Mouse (Mus musculus) limb, embryonic 14.5 days (tissue): Measurements from ENCODE around the gene Kdm4b. TPM values are rescaled to one million over a fixed set of nuclear protein-coding genes. Genes with fewer than 3 reads are reported as not detected.
A peak's percentile ranks its signal among the peaks of the same experiment; 100 is the strongest.

Experiments used
- ATAC-seq: fragments of 200-750 bp; cut with Nextera tagmentation; 2 replicates; pipeline ENCODE4 v1.8.0; 2017; ENCODE audit warnings: low read depth, moderate number of reproducible peaks, moderate TSS enrichment; ENCODE audit not compliant: low FRiP score
- DNase-seq: peaks from one replicate; pipeline ENCODE4 v3.0.0-alpha.2; 2015; ENCODE audit warnings: low spot score
- H3K27ac ChIP-seq: fragments of 300-500 bp; sonication (generic); replicated peaks from 2 replicates; pipeline ENCODE4 v1.5.1; 2014; ENCODE audit warnings: low read depth, mild to moderate bottlenecking, low read length, moderate library complexity, mixed read lengths
- H3K27me3 ChIP-seq: fragments of 300-500 bp; sonication (generic); 2 replicates; pipeline ENCODE4 v1.6.1; 2014; ENCODE audit warnings: low read length, mixed read lengths; ENCODE audit not compliant: control insufficient read depth, insufficient read depth
- H3K36me3 ChIP-seq: fragments of 300-500 bp; sonication (generic); 2 replicates; pipeline ENCODE4 v1.6.1; 2014; ENCODE audit warnings: mild to moderate bottlenecking, low read length, moderate library complexity, mixed read lengths; ENCODE audit not compliant: control insufficient read depth, insufficient read depth
- H3K4me1 ChIP-seq: fragments of 300-500 bp; sonication (generic); 2 replicates; pipeline ENCODE4 v1.6.1; 2014; ENCODE audit warnings: antibody characterized with exemption, low read length, mixed read lengths; ENCODE audit not compliant: control insufficient read depth, insufficient read depth
- H3K4me2 ChIP-seq: fragments of 300-500 bp; sonication (generic); replicated peaks from 2 replicates; pipeline ENCODE4 v1.6.1; 2014; ENCODE audit warnings: low read depth, mild to moderate bottlenecking, low read length, moderate library complexity; ENCODE audit not compliant: severe bottlenecking
- H3K4me3 ChIP-seq: fragments of 300-500 bp; sonication (generic); replicated peaks from 2 replicates; pipeline ENCODE4 v1.5.1; 2014; ENCODE audit warnings: low read length
- H3K9ac ChIP-seq: fragments of 300-500 bp; sonication (generic); 2 replicates; pipeline ENCODE4 v1.6.1; 2014; ENCODE audit warnings: mild to moderate bottlenecking, low read depth, low read length, moderate library complexity; ENCODE audit not compliant: severe bottlenecking
- H3K9me3 ChIP-seq: fragments of 300-500 bp; sonication (generic); 2 replicates; pipeline ENCODE4 v1.6.1; 2016; ENCODE audit warnings: low read length; ENCODE audit not compliant: control insufficient read depth
- POLR2A ChIP-seq: fragments of 200-500 bp; IDR thresholded peaks from 2 replicates; pipeline ENCODE4 v1.8.0; 2012; ENCODE audit warnings: inconsistent platforms, mild to moderate bottlenecking, moderate library complexity, borderline replicate concordance; ENCODE audit not compliant: insufficient read depth, insufficient read length; ENCODE audit errors: extremely low read depth
- WGBS: fragments of 180-500 bp; shearing (Covaris S2); extraction: QIAGEN DNeasy Blood & Tissue Kit; methylation state at CpG from one replicate; pipeline ENCODE4 v1.1.7; 2014; 5-methylcytosine and 5-hydroxymethylcytosine counted together
- polyA plus RNA-seq, 2 experiments: library from polyadenylated mRNA; depleted of rRNA in 1 of 2; stranded (reverse) in 1 of 2; unstranded in 1 of 2; fragments of >200 nt; fragmentation: Nextera tagmentation in 1 of 2; extraction: Ambion mirVana in 1 of 2; gene quantifications; 2 replicates each; pipeline versions ENCODE4 v1.2.1 to v1.2.3; 2012 to 2014

Kdm4b gene
- polyA plus RNA-seq, 2 experiments = 36.0 to 36.4 TPM

DNA sequence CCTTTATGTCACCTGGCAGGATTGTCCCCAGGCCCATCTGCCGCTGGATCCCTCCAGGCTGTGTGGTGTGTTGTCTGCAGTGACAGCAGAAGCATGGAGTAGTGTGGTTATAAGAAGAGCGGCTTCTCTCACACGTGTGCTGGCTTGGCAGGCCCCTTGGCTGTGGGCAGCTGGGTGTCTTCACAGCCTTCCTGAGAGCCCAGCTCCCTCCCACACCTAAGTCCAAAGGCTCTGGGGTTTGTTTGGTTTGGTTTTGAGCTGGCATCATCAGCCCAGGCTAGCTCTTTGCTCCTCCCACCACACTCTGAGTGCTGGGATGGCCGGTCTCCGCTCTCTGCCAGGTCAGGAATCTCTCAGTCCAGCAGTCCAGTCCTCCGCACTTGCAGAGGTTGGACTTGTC, 67.4 kb downstream of the Kdm4b start:
- Histone ChIP-seq H3K4me2 (no peak overlapping the region), H3K27ac (no peak overlapping the region), H3K4me1 (no peaks in the 10 kb centered on the region), H3K9me3 (no peaks in the 10 kb centered on the region), H3K27me3 (no peaks in the 10 kb centered on the region), H3K4me3 (no peak overlapping the region), H3K36me3 (peaks cover 95% of the 10 kb centered on the region), H3K9ac (no peak overlapping the region)
- ATAC-seq (no peak), DNase-seq (no peak)
- WGBS = 93% methylated on average over 6 of the region's 6 CpGs
- TF ChIP-seq POLR2A = no peak

DNA sequence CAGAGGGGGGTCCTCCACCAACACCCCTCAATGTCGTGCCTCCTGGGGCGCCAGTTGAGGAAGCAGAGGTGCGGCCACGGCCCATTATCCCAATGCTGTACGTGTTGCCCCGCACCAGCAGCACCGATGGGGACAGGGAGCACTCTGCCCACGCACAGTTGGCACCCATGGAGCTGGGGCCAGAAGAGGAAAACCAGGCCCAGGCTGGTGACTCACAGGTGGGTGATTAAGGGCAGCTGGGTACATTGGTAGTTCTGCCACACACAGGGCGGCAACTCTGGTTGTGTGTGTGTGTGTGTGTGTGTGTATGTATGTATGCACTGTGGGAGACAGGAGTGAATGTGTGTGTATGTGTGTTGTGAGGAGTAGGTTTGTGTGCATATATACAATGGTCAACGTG, 68.0 kb downstream of the Kdm4b start:
- ATAC-seq (no peak), DNase-seq (no peak)
- TF ChIP-seq POLR2A = no peak
- H3K4me2 ChIP-seq = no peak overlapping the region
- H3K9ac ChIP-seq = no peak overlapping the region
- H3K27ac ChIP-seq = no peak overlapping the region
- WGBS = 94% methylated on average over 10 of the region's 10 CpGs
- no peak overlapping the region for H3K4me3 ChIP-seq
- H3K27me3 ChIP-seq = no peaks in the 10 kb centered on the region
- no peaks in the 10 kb centered on the region for H3K4me1 ChIP-seq
- peaks cover 99% of the 10 kb centered on the region for H3K36me3 ChIP-seq
- no peaks in the 10 kb centered on the region for H3K9me3 ChIP-seq

DNA sequence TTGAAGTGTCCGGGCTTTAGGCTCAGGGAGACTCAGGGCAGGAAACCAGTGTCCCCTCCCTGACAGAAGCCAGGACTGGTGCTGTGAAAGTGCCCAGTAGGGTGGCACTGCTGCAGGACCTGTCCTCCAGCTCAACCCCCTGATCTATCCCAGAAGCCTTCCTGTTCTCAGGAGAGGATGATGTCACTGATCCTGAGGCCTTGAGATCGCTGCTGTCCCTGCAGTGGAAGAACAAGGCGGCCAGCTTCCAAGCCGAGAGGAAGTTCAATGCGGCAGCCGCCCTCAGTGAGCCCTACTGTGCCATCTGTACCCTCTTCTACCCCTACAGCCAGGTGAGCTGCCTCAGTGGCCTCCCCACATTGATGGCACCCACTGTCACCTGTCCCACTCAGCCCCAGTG, 70.2 kb downstream of the Kdm4b start:
- Histone ChIP-seq H3K9ac (no peak overlapping the region), H3K36me3 (peaks cover 99% of the 10 kb centered on the region), H3K27me3 (no peaks in the 10 kb centered on the region), H3K4me3 (no peak overlapping the region), H3K4me2 (no peak overlapping the region), H3K9me3 (no peaks in the 10 kb centered on the region), H3K4me1 (no peaks in the 10 kb centered on the region), H3K27ac (no peak overlapping the region)
- no peak for TF ChIP-seq POLR2A
- DNase-seq = no peak
- 82% methylated on average over 6 of the region's 6 CpGs for WGBS
- ATAC-seq = no peak

DNA sequence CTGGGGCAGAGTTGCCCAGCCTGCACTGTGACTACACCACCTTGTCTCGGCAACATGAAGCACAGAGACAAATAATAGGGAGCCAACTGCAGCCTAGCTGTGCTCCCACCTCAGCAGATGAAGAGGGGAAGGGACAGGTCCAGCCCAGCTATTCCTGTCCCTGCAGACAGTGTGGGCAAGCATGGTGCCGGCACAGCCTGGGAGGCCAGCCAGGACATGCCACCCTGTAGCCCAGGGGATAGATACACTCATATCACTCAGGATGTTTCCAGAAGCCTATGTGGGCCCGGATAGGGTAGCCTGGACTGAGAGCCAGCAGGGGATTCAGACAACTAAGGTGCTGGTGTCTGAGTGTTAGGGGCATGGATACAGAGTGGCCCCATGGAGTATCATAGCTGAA, 74.4 kb downstream of the Kdm4b start:
- WGBS = 91% methylated on average over 3 of the region's 3 CpGs

DNA sequence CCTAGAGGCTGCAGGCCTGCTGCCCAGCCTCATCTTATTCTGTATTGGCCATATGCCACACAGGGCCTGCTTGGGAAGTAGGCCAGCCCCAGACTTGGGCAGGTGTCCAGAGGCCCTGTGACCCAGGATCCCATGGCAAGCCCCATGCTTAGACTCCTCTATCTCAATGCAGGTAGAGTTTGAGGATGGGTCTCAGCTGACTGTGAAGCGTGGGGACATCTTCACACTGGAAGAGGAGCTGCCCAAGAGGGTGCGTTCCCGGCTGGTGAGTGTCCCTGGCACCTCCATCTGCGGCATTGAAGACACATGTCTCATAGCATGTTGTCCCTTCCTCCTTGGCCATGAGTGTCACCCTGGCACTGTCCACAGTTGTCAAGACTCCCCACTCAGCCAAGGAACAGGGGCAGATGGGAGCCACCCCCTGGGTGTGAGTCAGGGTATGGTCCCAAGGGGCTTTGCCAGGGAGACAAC, 75.2 kb downstream of the Kdm4b start:
- TF ChIP-seq POLR2A = no peak
- DNase-seq = no peak
- ATAC-seq = no peak
- Histone ChIP-seq H3K9ac (no peak overlapping the region), H3K27ac (no peak overlapping the region), H3K4me3 (no peak overlapping the region), H3K36me3 (peaks cover 82% of the 10 kb centered on the region), H3K27me3 (no peaks in the 10 kb centered on the region), H3K4me2 (no peak overlapping the region), H3K9me3 (no peaks in the 10 kb centered on the region), H3K4me1 (no peaks in the 10 kb centered on the region)
- 94% methylated on average over 4 of the region's 4 CpGs for WGBS

More for the DNA sequence above, 74.4 kb downstream of the Kdm4b start:
- Histone ChIP-seq H3K9ac (0 out of 2 replicates have a peak overlapping the region, but pooled peaks have one; percentile 16), H3K27ac (no peak overlapping the region), H3K36me3 (peaks cover 91% of the 10 kb centered on the region), H3K4me3 (no peak overlapping the region), H3K4me1 (no peaks in the 10 kb centered on the region), H3K4me2 (no peak overlapping the region), H3K9me3 (no peaks in the 10 kb centered on the region), H3K27me3 (no peaks in the 10 kb centered on the region)
- DNase-seq (no peak), ATAC-seq (no peak)
- TF ChIP-seq POLR2A = no peak

DNA sequence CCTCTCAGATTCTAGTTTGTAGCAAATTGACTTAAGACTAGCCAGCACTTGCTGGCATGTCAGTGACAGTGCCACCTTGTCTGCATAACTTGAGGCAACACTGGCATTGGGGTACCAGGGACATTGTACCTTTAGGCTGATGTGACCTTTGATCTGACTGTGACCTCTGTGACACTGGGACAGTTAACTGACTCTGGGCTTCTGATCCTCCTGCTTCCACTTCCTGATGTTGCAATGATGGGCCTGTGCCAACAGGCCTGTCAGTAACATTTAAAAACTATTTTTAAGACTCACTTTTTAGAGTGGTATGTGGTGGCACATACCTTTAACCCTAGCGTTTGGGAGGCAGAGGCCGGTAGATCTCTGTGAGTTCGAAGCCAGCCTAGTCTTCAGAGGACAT, 79.5 kb downstream of the Kdm4b start:
- Histone ChIP-seq H3K36me3 (peaks cover 47% of the 10 kb centered on the region), H3K27ac (no peak overlapping the region), H3K4me2 (no peak overlapping the region), H3K27me3 (no peaks in the 10 kb centered on the region), H3K9me3 (no peaks in the 10 kb centered on the region), H3K4me1 (peaks cover 11% of the 10 kb centered on the region; the same call in 1 of the 2 replicates), H3K4me3 (no peak overlapping the region), H3K9ac (no peak overlapping the region)
- no peak for DNase-seq
- TF ChIP-seq POLR2A = no peak
- 86% methylated on average over 3 of the region's 3 CpGs for WGBS
- ATAC-seq = no peak
